Mouse (Mus musculus) adrenal gland, adult (tissue): ENCODE measurements at regions not wholly inside any gene's neighbourhood (a gene's known extent, or its start where the extent isn't known, plus 50 kb on each side); places are given as distances from the start of the nearest gene placed in this dataset.

ENCODE experiments used
- DNase-seq, 2 experiments: peaks; one replicate each; pipeline ENCODE4 v3.0.0; 2022 to 2023; ENCODE audit warnings: low spot score in 1 of 2; ENCODE audit not compliant: inconsistent age in 2 of 2

DNA sequence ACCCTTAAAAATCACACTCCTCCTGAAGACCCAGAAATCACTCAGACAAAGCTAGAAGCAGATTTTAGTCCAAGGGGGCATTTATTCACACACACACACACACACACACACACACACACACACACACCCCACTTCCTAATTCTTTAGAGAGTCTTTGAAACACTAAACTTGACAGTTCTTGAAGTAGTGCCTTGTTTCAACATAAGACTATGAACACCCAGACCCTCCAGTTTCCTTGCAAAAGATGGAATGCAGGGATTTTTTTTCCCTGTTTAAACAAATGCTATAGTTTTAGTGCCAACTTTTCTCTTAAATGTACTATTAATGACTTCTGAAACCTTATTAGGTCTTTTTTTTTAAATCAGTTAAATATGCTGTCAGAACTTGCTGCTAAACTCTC is 279.2 kb upstream of the Fat1 start:
- no peak for DNase-seq

DNA sequence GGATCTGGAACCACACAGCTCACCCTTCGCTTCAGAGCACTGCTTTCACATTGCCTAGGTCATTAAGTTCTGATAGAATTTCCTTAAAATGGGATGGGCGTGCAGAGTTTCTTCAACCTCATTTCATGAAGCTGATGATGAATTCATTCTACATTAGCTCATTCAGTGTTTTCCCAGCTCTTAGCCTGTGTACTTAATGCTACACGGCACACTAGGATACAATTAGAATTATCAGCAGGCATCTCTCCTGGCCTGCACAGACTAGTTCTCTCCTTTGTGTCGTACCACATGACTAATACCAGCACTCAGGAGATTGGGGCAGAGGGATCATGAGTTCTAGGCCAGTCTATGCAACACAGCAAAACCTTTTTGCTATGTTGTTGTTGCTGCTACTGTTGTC is 278.8 kb upstream of the Fat1 start:
- DNase-seq, result no peak

DNA sequence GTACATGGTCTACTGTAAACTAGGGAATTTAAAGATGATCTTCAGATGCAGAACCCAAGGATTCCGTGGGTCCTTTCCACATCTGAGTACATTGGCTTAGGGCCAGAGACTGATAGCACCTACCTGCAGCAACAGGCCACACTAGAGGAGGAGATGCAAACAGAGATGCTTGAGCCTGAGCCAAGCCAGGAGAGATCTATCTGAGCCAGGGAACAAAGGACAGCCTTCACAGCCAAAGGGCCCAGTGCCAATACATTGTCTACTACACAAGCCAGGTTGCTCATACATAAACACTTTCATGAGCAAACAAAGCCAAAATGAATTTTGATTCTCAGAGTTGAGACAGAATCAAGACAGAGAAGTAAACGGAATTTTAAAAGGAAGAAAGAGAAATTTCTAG is 273.6 kb upstream of the Fat1 start:
- peak in 1 of 2 experiments; percentile 21 for DNase-seq

DNA sequence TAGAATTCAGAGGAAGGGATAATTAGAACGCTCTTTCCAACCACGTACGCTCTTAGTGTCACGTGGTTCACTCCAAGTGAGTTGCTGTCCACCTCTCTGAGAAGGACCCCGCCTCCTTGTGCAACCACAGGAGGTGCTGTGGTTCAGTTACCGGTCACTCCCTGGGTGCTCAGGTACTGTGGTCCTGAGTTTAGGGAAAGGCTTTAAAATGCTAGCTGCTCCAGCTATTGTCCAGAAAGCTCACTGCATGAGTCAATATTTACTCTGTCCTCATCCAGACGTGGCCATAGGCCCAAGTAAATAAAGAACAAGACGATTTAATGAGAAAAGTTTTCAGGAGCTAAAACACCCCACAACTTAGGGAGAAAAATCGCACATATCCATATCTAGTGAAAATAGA is 248.1 kb upstream of the Fat1 start:
- no peak for DNase-seq

DNA sequence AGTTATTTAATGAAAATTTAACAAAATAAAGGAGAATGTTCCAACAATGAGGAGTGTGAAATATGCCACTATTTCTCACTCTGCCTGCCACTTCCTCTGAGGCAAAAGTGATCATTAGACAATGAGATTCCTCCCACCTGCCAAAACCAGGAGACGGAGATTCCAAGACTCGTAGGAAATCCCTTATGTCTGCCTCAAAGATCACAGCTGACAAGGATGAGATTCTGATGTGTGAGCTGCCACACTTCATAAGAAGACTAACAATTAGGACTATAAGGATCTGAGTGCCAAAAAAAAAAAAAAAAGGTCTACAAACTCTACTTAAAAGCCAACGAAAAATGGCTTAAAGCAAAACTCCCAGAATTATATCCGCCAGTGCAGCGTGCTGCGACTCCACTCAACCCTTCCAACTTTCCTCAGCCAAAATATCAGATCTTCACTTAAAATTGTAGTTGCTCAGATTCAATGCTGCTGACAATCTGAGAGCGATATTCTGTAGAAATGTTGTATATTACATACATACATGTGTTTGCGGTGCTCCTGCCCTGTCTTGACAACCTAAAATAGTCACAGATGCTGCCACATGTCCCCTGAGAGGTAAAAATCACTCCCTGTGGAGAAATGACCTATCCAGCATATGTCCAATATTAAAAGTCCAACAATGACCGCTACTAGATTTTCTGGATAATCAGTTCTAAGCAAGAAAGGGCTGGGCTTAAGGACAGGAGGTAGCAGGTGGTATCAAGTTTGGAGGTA is 245.2 kb upstream of the Fat1 start:
- no peak for DNase-seq

DNA sequence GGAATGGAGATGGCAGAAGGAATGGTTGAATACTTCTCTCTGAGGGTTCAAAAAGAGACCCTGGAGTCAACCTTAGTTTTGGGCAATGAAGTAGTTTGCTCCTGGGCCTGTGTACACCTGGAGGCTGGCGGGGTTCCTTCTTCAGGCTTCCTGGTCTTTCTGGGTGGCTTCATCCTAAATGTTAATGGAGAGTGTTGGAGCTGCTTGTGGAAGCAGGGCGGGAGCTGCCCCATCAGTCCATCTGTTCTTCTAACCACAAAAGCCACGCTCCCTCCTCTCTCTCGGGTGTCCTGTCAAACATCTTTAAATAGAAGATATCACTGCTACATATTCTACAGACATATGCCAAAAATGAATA is 244.7 kb upstream of the Fat1 start:
- DNase-seq, result no peak

DNA sequence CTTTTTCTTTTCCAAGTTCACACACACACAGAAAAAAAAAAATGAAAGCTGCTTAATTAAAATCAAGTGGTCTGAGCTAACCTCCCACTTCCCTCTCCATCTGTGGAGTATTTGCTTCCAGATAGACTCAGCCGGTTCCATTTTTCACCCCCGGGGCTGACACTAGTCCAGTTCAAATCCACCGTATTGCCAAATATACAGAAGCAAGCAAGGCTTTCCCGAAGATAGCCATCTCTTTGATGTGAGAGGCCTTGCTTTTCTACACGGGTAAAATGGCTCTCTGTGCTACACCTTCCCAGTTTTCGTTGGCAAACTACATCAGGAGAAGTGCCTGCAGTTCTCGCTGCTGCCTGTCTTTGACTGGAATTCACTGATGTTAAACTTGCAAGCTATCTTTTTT is 244.1 kb upstream of the Fat1 start:
- DNase-seq, result peak in 1 of 2 experiments; percentile 36

DNA sequence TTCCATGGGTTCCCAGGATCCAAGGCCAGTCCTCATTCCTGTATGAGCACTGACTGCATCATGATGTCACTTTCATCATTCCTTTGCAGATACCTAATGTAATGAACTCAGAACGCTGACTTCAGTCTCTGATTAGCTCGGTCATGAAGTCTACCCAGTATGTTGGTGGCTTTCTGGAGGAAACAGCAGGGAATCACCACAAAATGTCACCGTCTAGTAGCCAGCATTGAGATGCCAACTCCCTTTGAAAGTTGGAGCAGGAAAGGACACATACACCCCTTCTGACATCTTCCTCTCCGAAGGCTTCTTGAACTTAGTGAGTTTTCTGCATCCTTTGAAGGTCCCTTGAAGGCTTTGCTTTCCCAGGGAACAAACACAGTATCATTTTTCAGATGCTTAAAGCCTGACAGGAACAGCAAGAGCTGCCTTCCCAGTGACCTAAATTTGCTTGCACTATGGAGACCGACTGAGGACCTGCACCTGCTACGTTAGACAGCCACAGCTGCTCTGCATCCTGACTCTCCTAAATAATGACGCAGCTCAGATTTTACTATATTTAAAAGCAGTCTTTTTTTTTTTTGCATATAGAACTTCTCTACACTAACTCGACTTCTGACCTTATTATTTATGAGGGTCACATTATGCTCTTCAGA is 243.1 kb upstream of the Fat1 start:
- no peak for DNase-seq

DNA sequence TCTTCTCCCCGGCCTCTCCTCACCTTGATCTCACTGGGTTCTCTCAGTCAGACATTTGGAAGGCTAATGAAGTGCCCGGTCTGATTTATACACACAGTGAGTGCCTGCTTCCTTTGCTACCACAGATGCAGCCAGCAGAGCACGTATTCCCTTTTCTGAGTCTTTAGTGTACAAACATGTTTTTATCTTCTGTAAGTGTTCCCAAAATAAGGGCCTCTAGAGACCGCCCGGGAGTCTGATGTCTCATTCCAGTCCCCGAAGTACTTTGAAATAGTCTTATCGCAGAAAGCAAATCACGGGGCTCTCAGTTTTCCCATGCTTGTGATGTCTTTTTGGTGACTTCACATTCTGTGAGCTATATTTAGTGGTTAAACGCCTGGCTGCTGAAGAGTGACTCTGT is 240.4 kb upstream of the Fat1 start:
- DNase-seq, result no peak

DNA sequence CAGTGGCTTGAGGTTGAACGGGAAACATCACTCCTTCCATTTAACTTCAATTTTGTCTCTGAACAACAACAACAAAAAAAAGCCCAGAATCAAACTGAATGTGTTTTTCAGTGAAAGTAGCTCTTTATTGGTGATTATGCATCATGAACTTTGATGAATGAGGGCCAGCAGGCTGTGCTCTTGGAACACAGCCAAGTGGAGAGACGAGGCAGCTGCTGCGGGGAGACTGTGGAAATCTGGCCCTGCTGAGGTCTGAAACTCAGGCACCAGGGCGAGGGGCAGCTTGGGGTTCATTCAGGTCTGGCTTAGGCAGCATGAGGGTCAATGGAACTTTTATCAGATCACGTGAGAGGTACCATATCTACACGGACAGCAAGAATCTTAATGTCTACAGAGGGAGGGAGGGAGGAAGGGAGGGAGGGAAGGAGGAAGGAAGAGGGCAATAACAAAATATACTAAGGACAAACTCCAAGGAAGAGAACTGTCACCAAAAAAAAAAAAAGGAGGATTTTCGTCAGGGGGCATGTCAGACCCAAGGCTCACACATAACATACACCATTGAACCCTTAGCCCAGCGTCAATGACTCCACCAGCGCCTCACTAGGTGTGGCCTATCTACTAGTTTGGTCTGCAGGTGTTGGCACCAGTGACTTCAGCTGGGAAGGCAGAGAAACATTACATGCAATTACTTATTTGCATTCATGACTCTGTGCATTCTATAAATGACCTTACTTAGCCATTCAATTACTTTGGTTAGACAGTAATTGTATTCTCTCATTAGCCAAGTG is 239.0 kb upstream of the Fat1 start:
- peak; percentile 35 to 71 for DNase-seq

DNA sequence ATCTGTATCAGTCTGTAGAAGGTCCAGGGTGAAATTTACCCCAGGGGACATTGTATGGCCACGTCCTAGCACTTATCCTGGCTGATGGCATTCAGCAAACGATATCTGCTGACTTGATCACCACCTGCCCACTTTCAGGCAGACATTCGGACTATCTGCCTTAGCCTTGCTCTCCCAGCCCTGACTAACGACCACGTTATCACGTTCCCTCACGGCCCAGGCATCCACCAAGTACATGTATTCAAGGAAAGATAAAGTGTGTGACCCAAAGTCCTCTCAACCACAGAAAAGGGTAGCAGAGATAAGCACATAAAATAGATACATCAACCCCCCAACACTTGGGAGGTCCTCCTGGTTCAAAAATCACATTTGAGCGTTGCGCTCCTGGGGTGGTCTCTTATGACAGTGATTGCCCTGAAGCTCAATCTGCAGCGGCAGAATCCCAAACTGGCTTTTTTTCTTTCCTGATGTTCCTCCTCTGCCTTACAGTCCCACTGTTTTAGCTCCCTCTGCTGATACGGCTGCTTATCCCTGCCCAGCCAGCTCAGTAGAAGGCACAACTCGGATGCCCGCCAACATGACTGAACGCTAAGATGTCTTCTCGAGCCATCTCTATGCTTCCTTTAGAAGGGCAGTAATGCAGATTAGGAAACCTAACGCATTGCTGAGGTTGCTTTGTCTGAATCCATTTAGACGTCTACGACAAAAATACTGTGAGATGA is 235.7 kb upstream of the Fat1 start:
- no peak for DNase-seq

DNA sequence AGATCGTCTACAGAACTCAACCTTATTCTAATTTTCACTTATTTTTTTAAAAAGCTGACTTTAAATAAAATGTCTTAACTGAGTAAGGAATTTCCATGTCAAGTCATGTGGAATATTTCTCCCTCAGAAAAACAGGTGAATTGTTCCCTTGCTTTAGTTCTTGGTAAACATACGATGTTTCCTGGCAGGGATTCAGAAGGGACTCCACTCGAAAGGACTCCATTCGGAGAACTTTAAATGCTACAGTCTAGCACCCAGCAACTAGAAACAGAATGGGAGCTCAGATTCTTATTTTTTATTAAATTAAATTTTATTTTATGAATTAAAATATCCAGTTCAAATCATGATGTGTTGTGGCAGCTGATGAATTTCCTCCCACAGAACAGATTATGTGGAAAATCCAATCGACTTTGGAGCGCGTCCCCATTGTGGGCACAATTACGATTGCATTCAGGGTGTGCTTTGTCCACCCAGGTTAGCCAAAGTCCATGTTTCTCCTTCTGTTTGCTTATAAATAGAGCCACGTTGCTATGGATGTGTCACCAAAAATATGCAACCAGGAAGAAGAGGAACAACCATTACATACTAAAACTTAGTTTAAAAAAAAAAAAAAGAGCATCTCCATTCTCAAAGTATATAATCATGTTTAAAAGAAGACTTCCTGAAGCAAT is 230.5 kb upstream of the Fat1 start:
- DNase-seq, result no peak

DNA sequence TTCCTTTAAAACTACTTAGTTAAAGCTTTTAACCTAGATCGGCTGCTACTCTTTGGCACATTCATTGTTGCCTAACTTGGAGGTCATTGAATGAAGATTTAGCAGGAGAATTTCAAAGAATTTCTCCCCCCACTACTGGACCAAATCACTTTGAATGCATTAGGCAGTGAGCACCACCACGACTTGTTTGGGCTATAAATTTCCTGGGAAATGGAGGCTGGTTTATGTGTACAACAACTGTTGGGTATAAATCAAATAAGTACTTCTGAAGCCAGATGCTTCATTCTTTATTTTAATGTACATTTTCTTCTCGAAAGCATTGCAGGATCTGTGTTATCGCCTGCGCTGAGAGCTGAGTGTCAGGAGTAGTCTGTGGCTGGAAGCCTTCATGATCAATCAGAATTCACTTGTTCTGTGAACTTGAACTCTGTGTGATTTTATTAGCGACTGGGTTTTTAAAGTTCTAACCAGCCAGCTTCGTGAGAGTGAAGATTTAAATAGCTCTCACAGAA is 226.5 kb upstream of the Fat1 start:
- DNase-seq, result no peak

DNA sequence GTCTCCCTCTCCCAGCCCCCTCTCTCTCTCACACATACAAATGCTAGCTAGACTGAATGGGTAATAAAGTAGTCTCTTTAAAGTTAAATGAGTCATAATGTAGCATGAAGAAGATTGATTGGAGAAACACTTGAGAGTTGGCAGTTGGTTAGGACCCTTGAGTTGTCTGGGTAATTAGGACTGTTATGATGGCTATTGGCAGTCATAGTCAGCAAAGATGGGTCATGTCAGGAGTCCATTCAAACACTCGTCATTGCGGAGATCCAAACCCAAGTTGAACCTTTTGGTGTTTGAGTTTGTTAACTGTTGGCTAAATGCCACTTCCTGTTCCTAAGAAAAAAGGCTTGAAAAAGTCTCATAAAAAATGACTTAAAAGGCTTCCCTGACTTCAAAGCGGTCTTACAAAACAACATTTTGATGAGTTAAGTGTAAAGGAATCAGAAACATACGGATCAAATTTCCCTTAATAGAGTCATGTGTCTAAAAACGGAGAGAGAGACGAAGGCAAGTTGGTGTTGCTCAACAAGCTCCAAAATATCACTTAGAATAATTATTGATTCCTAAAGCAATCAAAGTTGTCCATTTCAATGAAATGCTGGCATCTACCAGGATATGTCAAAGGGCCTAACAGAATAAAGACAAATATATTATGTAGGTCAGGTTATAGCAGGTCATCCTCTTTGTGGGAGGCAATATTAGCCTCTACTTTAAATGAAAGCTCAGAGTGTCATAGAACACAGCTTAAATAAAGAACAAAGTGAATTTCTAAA is 225.9 kb upstream of the Fat1 start:
- peak in 1 of 2 experiments; percentile 43 for DNase-seq

DNA sequence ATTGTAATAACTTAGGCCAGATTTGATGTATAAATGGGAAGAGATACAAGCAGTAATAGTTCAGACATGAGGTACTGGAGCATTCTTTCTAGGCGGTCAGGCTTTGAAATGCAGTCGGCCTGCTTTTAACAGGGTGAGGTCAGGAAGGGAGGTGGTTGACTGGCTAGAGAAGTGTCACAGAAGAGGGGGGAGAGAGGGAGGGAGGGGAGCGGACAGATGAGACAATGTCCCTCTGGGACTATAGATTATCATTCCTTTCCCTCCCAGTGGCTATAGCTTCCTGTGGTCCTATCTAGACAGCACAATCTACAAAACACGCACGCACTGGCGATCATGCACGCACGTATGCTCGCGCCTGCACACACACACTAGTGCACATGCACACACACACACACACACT is 200.7 kb upstream of the Fat1 start:
- no peak for DNase-seq

DNA sequence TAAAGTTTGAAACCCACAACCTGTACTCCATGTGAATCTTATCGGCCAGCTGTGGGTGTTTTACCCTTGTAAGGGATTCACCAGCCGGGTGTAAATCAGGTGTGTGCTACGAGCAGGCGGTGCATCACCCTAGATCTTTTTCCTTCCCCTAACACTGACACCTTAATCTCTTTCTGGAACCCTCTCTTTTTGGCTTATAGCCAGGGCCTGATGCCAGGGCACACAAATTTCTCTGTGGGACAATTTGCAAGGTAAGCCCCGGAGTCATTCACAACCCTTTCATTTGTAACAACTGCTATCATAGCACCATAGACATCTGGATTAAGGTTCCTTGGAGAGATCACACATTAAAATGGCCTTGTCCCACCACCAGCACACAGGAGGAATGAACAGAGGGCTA is 199.4 kb upstream of the Fat1 start:
- no peak for DNase-seq

DNA sequence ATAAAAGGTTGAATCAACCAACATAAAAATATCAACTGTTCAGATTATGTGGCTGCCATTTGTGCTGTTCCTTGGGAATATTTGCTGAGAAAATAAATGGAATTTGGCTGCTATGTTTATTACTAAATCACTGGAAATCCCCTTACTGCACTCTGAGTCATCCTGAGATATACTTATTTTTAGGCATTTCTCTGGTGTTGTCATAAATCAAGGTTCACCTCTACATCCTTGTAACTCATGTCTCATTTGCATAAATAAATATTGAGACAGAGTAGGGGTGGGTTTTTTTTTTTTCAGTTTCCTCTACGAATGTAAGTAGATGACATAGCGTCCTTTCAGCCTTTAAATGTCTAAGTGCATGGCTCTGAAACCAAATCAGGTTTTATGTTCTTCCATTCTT is 191.9 kb upstream of the Fat1 start:
- no peak for DNase-seq

DNA sequence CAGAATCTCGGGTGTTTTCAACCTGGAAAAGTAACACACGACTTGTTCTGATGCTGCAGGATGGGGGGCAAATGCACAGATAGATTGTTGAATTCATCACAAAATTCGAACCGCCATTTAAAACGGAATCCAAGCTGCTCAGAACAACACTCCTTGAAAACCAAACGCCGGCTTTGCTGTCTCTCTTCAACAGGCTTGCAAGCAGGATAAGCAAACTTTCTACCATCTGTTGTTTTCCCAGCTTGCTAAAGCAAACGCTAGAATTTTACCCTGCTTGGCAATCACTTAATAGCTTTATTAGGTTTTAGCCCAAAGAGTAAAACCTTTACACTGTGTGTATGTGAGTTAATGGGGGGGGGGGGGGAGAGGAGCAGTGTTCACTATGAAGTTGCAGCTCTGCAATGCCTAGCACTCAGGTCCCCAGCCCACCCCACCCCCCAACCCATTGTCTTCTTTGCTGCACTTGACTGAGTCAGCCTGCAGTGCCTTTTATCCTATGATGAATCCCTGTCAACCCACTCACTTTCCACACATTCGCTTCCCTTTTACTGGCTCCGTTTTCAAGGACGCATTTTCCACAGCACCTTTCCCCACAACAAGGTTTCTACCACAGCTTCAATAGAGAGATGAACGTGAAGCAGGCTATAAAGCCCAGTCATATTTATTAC is 190.1 kb upstream of the Fat1 start:
- DNase-seq, result no peak

DNA sequence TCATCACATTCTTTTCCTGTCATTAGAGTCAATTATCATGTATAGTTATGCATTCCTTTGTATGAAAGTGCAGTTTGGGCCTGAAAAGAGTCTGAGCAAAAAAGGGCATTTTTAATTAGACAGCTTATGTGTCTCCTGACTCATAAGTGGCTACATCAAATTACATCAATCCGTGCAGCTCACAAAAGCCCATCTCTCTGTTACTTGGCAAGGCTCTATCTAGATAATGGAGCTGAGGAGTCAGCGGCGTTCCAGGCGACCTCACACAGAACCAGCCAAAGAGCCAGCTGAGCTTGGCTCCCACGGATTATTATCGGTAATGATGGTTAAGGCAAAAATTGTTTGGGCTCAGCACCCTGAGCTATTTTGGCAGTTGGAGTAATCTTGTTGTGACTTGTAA is 176.5 kb upstream of the Fat1 start:
- DNase-seq, result no peak

DNA sequence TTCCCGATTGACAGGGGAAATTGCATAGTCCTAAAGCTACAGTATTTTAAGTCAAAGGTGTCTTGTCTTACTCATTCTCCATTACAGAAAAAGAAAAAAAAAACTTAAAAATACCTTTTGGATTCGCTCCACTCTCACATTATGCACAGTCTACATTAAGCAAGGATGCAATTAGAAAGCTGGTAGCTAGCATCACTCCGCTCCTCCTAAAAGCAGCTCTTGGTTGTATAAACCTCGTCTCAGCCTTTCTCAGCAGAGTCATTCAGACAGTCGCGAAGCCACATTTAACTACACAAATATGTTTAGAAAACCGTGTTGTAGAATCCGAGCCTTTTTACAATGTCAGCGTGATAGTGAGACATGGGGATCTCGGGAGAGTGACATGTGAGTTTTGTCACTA is 172.5 kb upstream of the Fat1 start:
- no peak for DNase-seq
